Comparison of ENCODE assay signal across 19 mouse cellular contexts in the genomic region with DNA sequence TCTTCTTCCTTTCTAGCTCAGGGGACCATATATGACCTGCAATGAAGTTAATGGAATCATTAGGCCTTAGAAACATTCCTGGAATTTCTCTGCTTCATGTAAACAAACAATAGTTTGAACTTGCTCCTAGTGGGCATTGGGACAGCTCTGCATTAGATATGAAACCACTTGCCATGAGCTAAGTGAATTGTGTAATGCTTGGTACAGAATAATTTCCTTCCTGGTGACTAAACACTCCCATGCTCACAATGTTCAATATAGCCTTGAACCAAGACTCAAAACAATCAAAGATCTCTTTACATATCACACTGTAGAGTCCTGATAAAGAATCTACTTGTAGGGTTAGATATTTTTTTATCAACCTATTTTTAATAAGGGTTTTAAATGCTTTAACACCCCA.
"Had no signal": no experiment of that assay in that cellular context is flagged by ENCODE, and none has a peak within 500 bp of the region (broad histone marks: within the 10 kb centered on the region; RNA-seq: fewer than 3 reads in every experiment).

No protein-coding gene starts in this region.

- H3K4me1 ChIP-seq: limb, embryonic 12.5 days; limb, embryonic 15.5 days; liver, embryonic 13.5 days; midbrain, embryonic 10.5 days; midbrain, embryonic 13.5 days had no signal

- H3K36me3 ChIP-seq: limb, embryonic 12.5 days; limb, embryonic 15.5 days; liver, embryonic 13.5 days; midbrain, embryonic 10.5 days; midbrain, embryonic 13.5 days had no signal

- H3K27me3 ChIP-seq: limb, embryonic 12.5 days; limb, embryonic 15.5 days; liver, embryonic 13.5 days; megakaryocyte, embryonic 14.5 days; midbrain, embryonic 13.5 days had no signal

- H3K4me3 ChIP-seq: layer of hippocampus, adult 2 months; left cerebral cortex, adult 2 months; limb, embryonic 12.5 days; limb, embryonic 15.5 days; liver, embryonic 13.5 days; megakaryocyte, embryonic 14.5 days; midbrain, embryonic 10.5 days; midbrain, embryonic 13.5 days had no signal

- DNase-seq: kidney, adult 18-20 months; kidney, postnatal 25 days; layer of hippocampus, postnatal 36 days; left cerebral cortex, postnatal 4 days; liver, embryonic 13.5 days; lung, embryonic 14.5 days; thymus, adult 2 months; thymus, postnatal 25 days had no signal

- ATAC-seq: inflammation-experienced regulatory T-cells, adult 6 months; intestine, embryonic 16.5 days; lung, postnatal 0 days; midbrain, embryonic 13.5 days had no signal

- H3K27ac ChIP-seq: kidney, postnatal 0 days; layer of hippocampus, adult 2 months; left cerebral cortex, adult 2 months; limb, embryonic 12.5 days; limb, embryonic 15.5 days; liver, embryonic 13.5 days; midbrain, embryonic 10.5 days; midbrain, embryonic 13.5 days had no signal

- H3K9ac ChIP-seq: limb, embryonic 12.5 days; limb, embryonic 15.5 days; liver, embryonic 13.5 days; lung, embryonic 14.5 days; midbrain, embryonic 13.5 days had no signal
